ENCODE assay signal across 8 mouse cellular contexts in genomic region chr7:143900667-143901066, GRCm38 (mm10). TPM values are rescaled to one million over a fixed set of nuclear protein-coding genes. Genes with fewer than 3 reads are reported as not detected.
DNase-seq lines count a peak whose midpoint lies in the region; ATAC-seq and TF ChIP-seq lines count a peak whose summit lies in the region.
"Had no signal": no experiment of that assay in that cellular context is flagged by ENCODE, and none has a peak within 500 bp of the region (broad histone marks: within the 10 kb centered on the region; RNA-seq: fewer than 3 reads in every experiment).

No protein-coding gene starts in this region.

- 16% methylated on average over 2 of the region's 2 CpGs for WGBS in midbrain, embryonic 16.5 days
- WGBS in midbrain, embryonic 15.5 days: 25% methylated on average over 2 of the region's 2 CpGs
- 22% methylated on average over 2 of the region's 2 CpGs for WGBS in stomach, postnatal 0 days

- H3K27ac ChIP-seq in midbrain, embryonic 16.5 days (ENCODE audit: low read length): no peak overlapping the region
- no peak overlapping the region for H3K27ac ChIP-seq in midbrain, embryonic 15.5 days
- H3K27ac ChIP-seq in cortical plate, adult 2 months (ENCODE audit: insufficient read depth, low read length): no peak overlapping the region
- no peak overlapping the region for H3K27ac ChIP-seq in stomach, postnatal 0 days (replicated peaks)
- H3K27ac ChIP-seq: midbrain, embryonic 12.5 days had no signal

- H3K4me3 ChIP-seq in midbrain, embryonic 16.5 days (ENCODE audit: low read depth, low read length): no peak overlapping the region
- no peak overlapping the region for H3K4me3 ChIP-seq in midbrain, embryonic 15.5 days
- H3K4me3 ChIP-seq in cortical plate, adult 2 months (ENCODE audit: insufficient read depth, low read length): no peak overlapping the region
- H3K4me3 ChIP-seq in stomach, postnatal 0 days (ENCODE audit: low read depth, low read length): no peak overlapping the region
- H3K4me3 ChIP-seq: midbrain, embryonic 12.5 days had no signal

- no peaks in the 10 kb centered on the region for H3K9me3 ChIP-seq in midbrain, embryonic 16.5 days (replicated peaks; ENCODE audit: control insufficient read depth, low read length, poor library complexity, severe bottlenecking)
- no peaks in the 10 kb centered on the region for H3K9me3 ChIP-seq in midbrain, embryonic 15.5 days
- no peaks in the 10 kb centered on the region for H3K9me3 ChIP-seq in stomach, postnatal 0 days (ENCODE audit: control insufficient read depth, low read length)
- H3K9me3 ChIP-seq: midbrain, embryonic 12.5 days had no signal

- no peaks in the 10 kb centered on the region for H3K4me1 ChIP-seq in midbrain, embryonic 16.5 days (ENCODE audit: control insufficient read depth, insufficient read depth, low read length)
- no peaks in the 10 kb centered on the region for H3K4me1 ChIP-seq in midbrain, embryonic 15.5 days
- no peaks in the 10 kb centered on the region for H3K4me1 ChIP-seq in cortical plate, adult 2 months (ENCODE audit: control insufficient read depth, insufficient read depth, low read length)
- no peaks in the 10 kb centered on the region for H3K4me1 ChIP-seq in stomach, postnatal 0 days (replicated peaks; ENCODE audit: control insufficient read depth, insufficient read depth)
- H3K4me1 ChIP-seq: midbrain, embryonic 12.5 days had no signal

- ATAC-seq in midbrain, embryonic 16.5 days: peak; percentile 70
- no peak; the same call in 1 of the 2 replicates for ATAC-seq in midbrain, embryonic 15.5 days (replicated peaks)
- ATAC-seq in stomach, postnatal 0 days (ENCODE audit: low FRiP score, low TSS enrichment): no peak

- no peaks in the 10 kb centered on the region for H3K36me3 ChIP-seq in midbrain, embryonic 16.5 days (ENCODE audit: control insufficient read depth, insufficient read depth, low read length)
- H3K36me3 ChIP-seq in midbrain, embryonic 15.5 days (replicated peaks): no peaks in the 10 kb centered on the region
- no peaks in the 10 kb centered on the region for H3K36me3 ChIP-seq in stomach, postnatal 0 days (ENCODE audit: control insufficient read depth, insufficient read depth, low read length)
- H3K36me3 ChIP-seq: midbrain, embryonic 12.5 days had no signal

- peak; percentile 70 for TF ChIP-seq CTCF in cortical plate, adult 2 months (IDR thresholded peaks at IDR 0.05; ENCODE audit: extremely low read depth, insufficient read depth, low read length)
- peak; percentile 68 for TF ChIP-seq CTCF in stomach, postnatal 0 days (IDR thresholded peaks at IDR 0.05; ENCODE audit: low read depth)

- TF ChIP-seq EP300 in stomach, postnatal 0 days (optimal IDR thresholded peaks at IDR 0.05): no peak

- no peaks in the 10 kb centered on the region for H3K27me3 ChIP-seq in midbrain, embryonic 16.5 days (ENCODE audit: control insufficient read depth, insufficient read depth, low read depth, low read length)
- H3K27me3 ChIP-seq in midbrain, embryonic 15.5 days (replicated peaks): no peaks in the 10 kb centered on the region
- no peaks in the 10 kb centered on the region for H3K27me3 ChIP-seq in stomach, postnatal 0 days (ENCODE audit: control insufficient read depth, insufficient read depth, low read length)

- H3K4me2 ChIP-seq in midbrain, embryonic 16.5 days (ENCODE audit: low read length): no peak overlapping the region
- H3K4me2 ChIP-seq in midbrain, embryonic 15.5 days: no peak overlapping the region
- no peak overlapping the region for H3K4me2 ChIP-seq in stomach, postnatal 0 days (replicated peaks; ENCODE audit: low read depth)
- H3K4me2 ChIP-seq: midbrain, embryonic 12.5 days had no signal

- no peak for TF ChIP-seq POLR2A in cortical plate, adult 2 months (IDR thresholded peaks at IDR 0.05; ENCODE audit: extremely low read depth, insufficient read depth, low read length)

- H3K9ac ChIP-seq in midbrain, embryonic 16.5 days (ENCODE audit: low read depth, low read length): no peak overlapping the region
- H3K9ac ChIP-seq in midbrain, embryonic 15.5 days: no peak overlapping the region
- no peak overlapping the region for H3K9ac ChIP-seq in stomach, postnatal 0 days (ENCODE audit: low read length)
- H3K9ac ChIP-seq: midbrain, embryonic 12.5 days had no signal

- intact Hi-C loops in heart, postnatal 10 days (cut with DNase I): loop anchor here (5.0 kb wide), 1 partner anchor 172 kb away; no protein-coding TSS in a partner anchor

- peak; percentile 4 to 15 for DNase-seq in heart, postnatal 10 days
- DNase-seq in heart, adult 8-10 months (ENCODE audit: low spot score): no peak
- DNase-seq in stomach, postnatal 0 days (ENCODE audit: low spot score): no peak
- DNase-seq in urinary bladder, adult 18-20 months (ENCODE audit: low spot score in 2 of 2): no peak

RNA-seq across cellular contexts. Expression of gene Gm498, which starts 34.0 kb away (rescaled TPM):
- not detected for total RNA-seq in heart, postnatal 10 days (2021)
- total RNA-seq in heart, adult 8-10 months (2022): not detected
- not detected in 2 replicates for polyA plus RNA-seq in midbrain, embryonic 16.5 days (2015; fragmentation: Nextera tagmentation; extraction: Ambion mirVana)
- not detected in 2 replicates for polyA plus RNA-seq in midbrain, embryonic 15.5 days (2015; fragmentation: Nextera tagmentation; extraction: Ambion mirVana)
- not detected in 2 replicates for polyA plus RNA-seq in cortical plate, adult 2 months (2012; rRNA removed)
- 0.07 TPM in 1 of 2 replicates, not detected in the other for polyA plus RNA-seq in stomach, postnatal 0 days (2015; fragmentation: Nextera tagmentation; extraction: Ambion mirVana)
- polyA plus RNA-seq: midbrain, embryonic 12.5 days had no signal

Comparison
In these comparisons a context has a peak if more than half of its experiments do, and no peak if none do; other contexts are left out.
1. DNase-seq: peak in heart, postnatal 10 days (2 of 2); none in heart, adult 8-10 months (single experiment), stomach, postnatal 0 days (single experiment) and urinary bladder, adult 18-20 months (0 of 2).